Mouse (Mus musculus) frontal cortex, adult 2 months (tissue): ENCODE results near the gene Lysmd2. TPM values are rescaled to one million over a fixed set of nuclear protein-coding genes. Genes with fewer than 3 reads are reported as not detected.
"Not testable (repeated sequence)": the region's sequence is repeated elsewhere in the genome, so short reads cannot be mapped to it uniquely, and the experiment has no call there.

Experiments used
- DNase-seq, 2 experiments: peaks; one replicate each; pipeline ENCODE4 v3.0.0; 2022; ENCODE audit warnings: low spot score in 1 of 2; ENCODE audit errors: extremely low spot score in 1 of 2
- polyA plus RNA-seq: library from polyadenylated mRNA; depleted of rRNA; stranded (reverse); fragments of >200 nt; gene quantifications from 2 replicates; pipeline ENCODE4 v1.2.3, GENCODE M21; 2012; rRNA removed

Lysmd2 gene
- polyA plus RNA-seq, result 76.7 and 91.0 TPM in 2 replicates

GRCm38 (mm10) chr9:75625556-75626307 lies at the start of gene Lysmd2:
Lysmd2 (plus strand) TSS chr9:75625741.
- DNase-seq, result peak in 1 of 2 experiments; percentile 69

GRCm38 (mm10) chr9:75579321-75579720 lies 46.2 kb upstream of the Lysmd2 start:
- DNase-seq, result no peak

- DNase-seq, result no peak
Measured at GRCm38 (mm10) chr9:75581694-75582350, 43.7 kb upstream of the Lysmd2 start.

- no peak for DNase-seq
Measured at GRCm38 (mm10) chr9:75589850-75590790, 35.4 kb upstream of the Lysmd2 start.

- DNase-seq, result peak in 1 of 2 experiments; percentile 61
Measured at GRCm38 (mm10) chr9:75593481-75593880, 32.1 kb upstream of the Lysmd2 start.

GRCm38 (mm10) chr9:75597036-75597435 lies 28.5 kb upstream of the Lysmd2 start:
- no peak for DNase-seq

- peak in 1 of 2 experiments; percentile 28 for DNase-seq
Measured at GRCm38 (mm10) chr9:75597596-75597995, 27.9 kb upstream of the Lysmd2 start.

GRCm38 (mm10) chr9:75599191-75599841 lies 26.2 kb upstream of the Lysmd2 start:
- peak in 1 of 2 experiments; percentile 59 for DNase-seq

- DNase-seq, result peak in 1 of 2 experiments; percentile 76
Measured at GRCm38 (mm10) chr9:75600166-75600934, 25.2 kb upstream of the Lysmd2 start.

GRCm38 (mm10) chr9:75601510-75601909 lies 24.0 kb upstream of the Lysmd2 start:
- DNase-seq, result no peak

- no peak for DNase-seq
Measured at GRCm38 (mm10) chr9:75607496-75607895, 18.0 kb upstream of the Lysmd2 start.

- no peak for DNase-seq
Measured at GRCm38 (mm10) chr9:75609505-75609904, 16.0 kb upstream of the Lysmd2 start.

- DNase-seq, result peak in 1 of 2 experiments; percentile 44
Measured at GRCm38 (mm10) chr9:75609965-75610364, 15.6 kb upstream of the Lysmd2 start.

GRCm38 (mm10) chr9:75610571-75611493 lies 14.7 kb upstream of the Lysmd2 start, which contains the start of gene Tmod2:
Tmod2 (minus strand) TSS chr9:75611325.
- DNase-seq, result peak; percentile 59 to 78

- no peak for DNase-seq
Measured at GRCm38 (mm10) chr9:75616560-75616959, 9.0 kb upstream of the Lysmd2 start.

- no peak for DNase-seq
Measured at GRCm38 (mm10) chr9:75618836-75619400, 6.6 kb upstream of the Lysmd2 start.

GRCm38 (mm10) chr9:75619761-75620160 lies 5.8 kb upstream of the Lysmd2 start:
- not testable (repeated sequence) for DNase-seq

- no peak for DNase-seq
Measured at GRCm38 (mm10) chr9:75621428-75621827, 4.1 kb upstream of the Lysmd2 start.
